Mouse (Mus musculus): ENCODE measurements around the gene Dclk1. TPM values are rescaled to one million over a fixed set of nuclear protein-coding genes. Genes with fewer than 3 reads are reported as not detected.

The Dclk1 gene
- polyA plus RNA-seq, 1 experiment from 2014 or later, result 62.8 TPM

DNA sequence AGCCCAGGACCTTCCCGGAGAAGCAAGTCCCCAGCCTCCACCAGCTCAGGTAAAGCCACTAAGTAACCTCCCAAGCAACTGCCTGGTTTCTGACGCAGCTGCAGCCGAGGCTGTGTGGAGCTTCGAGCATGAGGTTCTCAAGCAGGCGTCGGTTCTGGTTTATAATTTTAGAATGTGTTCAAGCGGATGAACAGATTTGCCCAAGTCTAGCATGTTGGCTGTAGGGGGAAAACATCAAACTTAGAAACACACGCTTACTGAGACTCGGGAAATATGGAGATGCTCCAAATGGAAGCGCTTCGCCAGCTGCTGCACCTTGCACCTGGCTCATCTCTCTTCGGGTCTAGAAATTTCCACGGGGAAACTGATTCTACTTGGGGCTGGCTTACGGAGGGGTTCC lies 208.9 kb downstream of the Dclk1 start:
- no peak overlapping the region for H3K27ac ChIP-seq
- H3K27me3 ChIP-seq, result no peaks in the 10 kb centered on the region
- H3K4me2 ChIP-seq, result no peak overlapping the region
- no peak overlapping the region for H3K9ac ChIP-seq (replicated peaks)
- no peak overlapping the region for H3K4me3 ChIP-seq (replicated peaks)
- no peaks in the 10 kb centered on the region for H3K36me3 ChIP-seq
- WGBS, result 92% methylated on average over 14 of the region's 14 CpGs
- peaks cover 2% of the 10 kb centered on the region; the same call in 1 of the 2 replicates for H3K9me3 ChIP-seq
- H3K4me1 ChIP-seq (replicated peaks), result peaks cover 6% of the 10 kb centered on the region; the same call in 1 of the 2 replicates
- ATAC-seq (ENCODE audit: insufficient number of reproducible peaks, insufficient read depth, low FRiP score, low TSS enrichment, low read depth), result no peak

DNA sequence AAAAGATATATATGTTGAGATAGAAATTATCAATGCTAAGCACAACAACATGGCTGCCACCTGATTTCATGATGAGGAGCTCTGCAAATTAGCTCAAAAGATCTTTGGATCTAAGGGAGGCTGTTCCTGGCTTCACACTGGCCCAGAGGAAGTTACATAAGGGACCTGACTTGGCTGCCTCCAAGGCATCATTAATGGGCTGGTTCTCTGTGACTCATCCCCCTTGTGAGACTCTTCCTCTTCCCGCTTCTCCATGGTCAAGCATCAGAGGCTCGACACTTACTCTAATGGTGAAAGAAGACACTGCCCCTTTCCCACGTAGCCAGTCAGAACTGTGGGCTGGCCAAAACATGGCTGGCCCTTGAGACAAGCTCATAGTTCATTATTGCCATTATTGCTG lies 209.7 kb downstream of the Dclk1 start:
- peaks cover 2% of the 10 kb centered on the region; the same call in 1 of the 2 replicates for H3K9me3 ChIP-seq
- H3K36me3 ChIP-seq, result no peaks in the 10 kb centered on the region
- H3K4me3 ChIP-seq (replicated peaks), result no peak overlapping the region
- H3K27me3 ChIP-seq, result no peaks in the 10 kb centered on the region
- WGBS, result 69% methylated on average over 3 of the region's 3 CpGs
- H3K4me2 ChIP-seq, result no peak overlapping the region
- no peak overlapping the region for H3K9ac ChIP-seq (replicated peaks)
- H3K4me1 ChIP-seq (replicated peaks), result peaks cover 6% of the 10 kb centered on the region; the same call in 1 of the 2 replicates
- H3K27ac ChIP-seq, result no peak overlapping the region
- ATAC-seq (ENCODE audit: insufficient number of reproducible peaks, insufficient read depth, low FRiP score, low TSS enrichment, low read depth), result no peak

DNA sequence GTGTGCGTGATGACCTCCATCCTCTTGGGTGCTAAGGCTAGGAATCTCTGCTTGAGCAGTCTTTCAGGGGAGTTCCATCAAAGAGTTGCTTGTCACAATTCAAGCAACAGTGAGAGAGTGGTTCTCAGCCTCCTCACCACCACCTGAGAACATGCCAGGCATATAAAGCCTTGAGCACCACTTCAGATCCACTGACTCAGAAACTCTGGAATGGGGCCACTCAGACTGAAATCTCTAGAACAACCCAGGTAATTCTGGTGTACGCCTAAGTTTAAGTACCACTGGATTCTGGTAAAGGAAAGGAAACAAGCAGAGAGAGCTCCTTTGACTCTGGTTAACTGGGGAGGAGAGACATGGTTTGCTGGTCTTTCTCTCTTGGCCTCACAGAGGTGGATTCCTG lies 210.3 kb downstream of the Dclk1 start:
- Histone ChIP-seq H3K36me3 (no peaks in the 10 kb centered on the region), H3K27ac (no peak overlapping the region), H3K9ac (replicated peaks) (no peak overlapping the region), H3K4me2 (no peak overlapping the region), H3K4me1 (replicated peaks) (peaks cover 6% of the 10 kb centered on the region; the same call in 1 of the 2 replicates), H3K27me3 (no peaks in the 10 kb centered on the region), H3K9me3 (peaks cover 2% of the 10 kb centered on the region; the same call in 1 of the 2 replicates), H3K4me3 (replicated peaks) (no peak overlapping the region)
- no peak for ATAC-seq (ENCODE audit: insufficient number of reproducible peaks, insufficient read depth, low FRiP score, low TSS enrichment, low read depth)
- WGBS, result 88% methylated on average over 2 of the region's 2 CpGs

DNA sequence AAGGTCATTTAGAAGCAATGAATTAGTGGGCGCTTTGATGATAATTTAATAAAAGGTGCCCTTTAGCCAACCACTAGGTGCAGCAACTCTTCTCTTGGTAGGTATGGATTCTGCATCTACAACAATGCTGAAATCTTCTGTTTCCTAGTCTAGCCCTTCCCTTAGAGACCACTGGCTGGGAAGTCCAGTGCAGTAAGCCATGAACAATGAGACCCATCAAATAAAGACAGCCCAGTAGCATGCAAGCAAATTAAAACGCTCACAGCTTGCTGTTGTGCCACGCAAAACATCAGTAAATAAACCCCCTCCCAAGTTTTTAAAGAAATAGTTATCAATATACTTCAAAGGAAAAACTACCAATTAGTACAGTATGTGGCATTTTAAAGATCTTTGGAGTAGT lies 218.9 kb downstream of the Dclk1 start:
- H3K9ac ChIP-seq (replicated peaks), result no peak overlapping the region
- peaks cover 26% of the 10 kb centered on the region for H3K4me1 ChIP-seq (replicated peaks)
- 0 out of 2 replicates have a peak, but pooled peaks cover 5% of the 10 kb centered on the region for H3K9me3 ChIP-seq
- no peak for ATAC-seq (ENCODE audit: insufficient number of reproducible peaks, insufficient read depth, low FRiP score, low TSS enrichment, low read depth)
- peaks cover 6% of the 10 kb centered on the region; the same call in 1 of the 2 replicates for H3K36me3 ChIP-seq
- WGBS, result 54% methylated on average over 3 of the region's 3 CpGs
- H3K4me2 ChIP-seq, result peak overlapping the region; percentile 70
- H3K4me3 ChIP-seq (replicated peaks), result no peak overlapping the region
- no peak overlapping the region for H3K27ac ChIP-seq
- H3K27me3 ChIP-seq, result 0 out of 2 replicates have a peak, but pooled peaks cover 3% of the 10 kb centered on the region

DNA sequence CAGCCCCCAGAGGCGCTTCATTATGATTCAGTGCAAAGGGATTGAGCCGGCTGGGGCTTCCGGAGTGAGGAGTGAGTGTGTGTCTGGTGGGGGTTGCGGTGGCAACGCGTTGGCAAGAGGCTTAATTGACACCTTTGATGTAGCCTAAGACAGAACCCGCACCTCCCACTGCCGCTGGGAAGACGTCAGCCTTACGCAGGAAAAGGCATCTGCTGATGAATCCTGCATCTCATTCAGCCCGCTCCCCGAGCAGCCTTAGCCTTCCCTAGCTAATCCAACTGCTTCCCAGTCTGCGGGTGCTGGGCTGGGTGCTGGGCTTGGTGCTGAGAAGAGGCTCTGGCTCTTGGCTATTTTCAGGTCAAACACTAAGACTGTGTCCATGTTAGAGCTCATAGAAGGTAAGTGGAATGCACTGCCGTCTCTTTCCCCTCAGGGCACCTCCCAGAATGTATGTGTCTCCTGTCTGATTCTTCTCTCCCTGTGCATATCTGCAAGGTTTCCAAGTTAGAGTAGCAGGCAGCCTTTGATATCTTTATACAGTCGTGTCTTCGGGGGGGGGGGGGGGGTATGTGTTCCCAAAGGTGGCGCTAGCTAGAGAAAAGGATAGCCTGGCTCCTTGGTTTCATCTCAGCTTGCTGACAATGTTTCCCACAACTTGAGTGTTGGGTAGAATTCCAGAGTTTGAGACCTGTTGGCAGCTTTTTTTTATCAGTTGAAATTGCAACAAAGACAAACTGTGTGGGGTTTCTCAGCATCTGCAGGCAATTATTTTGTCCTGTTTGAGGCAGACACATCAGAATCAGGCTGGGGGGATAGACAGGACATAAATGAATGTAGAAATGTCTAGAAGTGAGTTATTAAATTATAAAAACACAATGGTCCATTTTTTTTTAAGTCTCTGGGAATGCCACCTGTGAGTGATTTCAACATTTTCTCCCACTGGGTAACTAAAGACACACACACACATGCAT lies 219.8 kb downstream of the Dclk1 start:
- H3K36me3 ChIP-seq, result peaks cover 6% of the 10 kb centered on the region; the same call in 1 of the 2 replicates
- ATAC-seq (ENCODE audit: insufficient number of reproducible peaks, insufficient read depth, low FRiP score, low TSS enrichment, low read depth), result peak; percentile 59; the same call in 1 of the 2 replicates
- peak overlapping the region; percentile 60 for H3K9ac ChIP-seq (replicated peaks)
- peak overlapping the region; percentile 70 for H3K4me2 ChIP-seq
- H3K27me3 ChIP-seq, result 0 out of 2 replicates have a peak, but pooled peaks cover 3% of the 10 kb centered on the region
- H3K4me1 ChIP-seq (replicated peaks), result peaks cover 28% of the 10 kb centered on the region
- peak overlapping the region; percentile 36 for H3K4me3 ChIP-seq (replicated peaks)
- H3K9me3 ChIP-seq, result 0 out of 2 replicates have a peak, but pooled peaks cover 5% of the 10 kb centered on the region
- H3K27ac ChIP-seq, result peak overlapping the region; percentile 84
- WGBS, result 2% methylated on average over 17 of the region's 17 CpGs

DNA sequence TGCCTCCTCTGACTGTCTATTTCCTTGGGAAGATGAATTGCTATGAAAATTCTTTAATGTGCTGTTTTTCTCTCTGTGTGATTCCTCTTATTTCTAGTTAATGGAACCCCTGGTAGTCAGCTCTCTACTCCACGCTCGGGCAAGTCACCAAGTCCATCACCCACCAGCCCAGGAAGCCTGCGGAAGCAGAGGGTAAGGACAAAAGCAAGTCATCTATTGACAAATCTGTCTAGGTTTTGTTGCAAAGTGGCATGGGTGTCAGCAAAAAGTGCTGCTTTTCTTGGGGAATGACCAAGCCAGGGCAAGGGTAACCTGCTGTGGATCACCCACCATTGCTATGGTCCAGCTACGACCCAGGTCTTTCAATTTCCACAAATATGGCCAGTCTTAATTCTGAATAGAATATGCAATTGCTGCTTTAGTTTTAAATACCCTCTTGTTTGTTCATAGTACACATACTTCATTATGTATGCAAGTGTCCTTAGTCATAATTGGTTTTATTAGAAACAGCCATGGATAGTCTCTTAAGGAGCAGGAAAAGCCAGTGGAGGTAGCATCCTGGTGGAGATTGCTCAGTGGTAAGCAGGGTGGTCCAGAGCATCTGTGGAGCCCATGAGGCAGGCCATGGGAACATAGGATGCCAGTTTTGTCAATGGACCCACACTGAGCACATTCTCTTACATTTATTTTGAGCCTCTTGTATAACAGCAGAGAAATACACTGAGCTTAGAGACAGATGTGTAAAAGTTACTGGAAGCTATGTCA lies 220.9 kb downstream of the Dclk1 start:
- H3K4me3 ChIP-seq (replicated peaks), result no peak overlapping the region
- peaks cover 6% of the 10 kb centered on the region; the same call in 1 of the 2 replicates for H3K36me3 ChIP-seq
- 0 out of 2 replicates have a peak, but pooled peaks cover 5% of the 10 kb centered on the region for H3K9me3 ChIP-seq
- ATAC-seq (ENCODE audit: insufficient number of reproducible peaks, insufficient read depth, low FRiP score, low TSS enrichment, low read depth), result no peak
- H3K9ac ChIP-seq (replicated peaks), result no peak overlapping the region
- 0 out of 2 replicates have a peak overlapping the region, but pooled peaks have one; percentile 20 for H3K27ac ChIP-seq
- H3K4me1 ChIP-seq (replicated peaks), result peaks cover 31% of the 10 kb centered on the region
- H3K27me3 ChIP-seq, result 0 out of 2 replicates have a peak, but pooled peaks cover 3% of the 10 kb centered on the region
- 78% methylated on average over 4 of the region's 4 CpGs for WGBS
- H3K4me2 ChIP-seq, result no peak overlapping the region

DNA sequence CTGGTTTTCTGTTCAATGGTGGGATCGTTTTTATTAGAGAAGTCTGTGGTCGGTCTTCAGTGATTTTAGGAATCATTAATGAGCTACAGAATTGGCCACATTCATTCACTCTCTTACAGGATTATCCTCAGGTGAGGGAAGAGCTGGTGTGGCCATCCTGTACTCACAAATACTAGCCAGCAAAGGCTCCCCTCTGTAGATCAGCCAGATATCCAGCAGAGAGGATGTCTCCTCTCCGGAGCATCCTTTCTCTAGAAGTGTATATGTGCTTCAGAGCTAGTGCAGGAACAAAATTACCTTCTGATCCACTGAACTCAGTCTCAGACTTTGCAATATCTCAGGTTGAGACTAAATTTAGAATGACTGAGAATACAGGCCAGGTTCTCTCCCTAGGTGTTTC lies 222.1 kb downstream of the Dclk1 start:
- Histone ChIP-seq H3K27ac (0 out of 2 replicates have a peak overlapping the region, but pooled peaks have one; percentile 4), H3K4me3 (replicated peaks) (no peak overlapping the region), H3K27me3 (0 out of 2 replicates have a peak, but pooled peaks cover 3% of the 10 kb centered on the region), H3K36me3 (peaks cover 6% of the 10 kb centered on the region; the same call in 1 of the 2 replicates), H3K4me2 (no peak overlapping the region), H3K9ac (replicated peaks) (no peak overlapping the region), H3K9me3 (0 out of 2 replicates have a peak, but pooled peaks cover 5% of the 10 kb centered on the region), H3K4me1 (replicated peaks) (peaks cover 33% of the 10 kb centered on the region)
- ATAC-seq (ENCODE audit: insufficient number of reproducible peaks, insufficient read depth, low FRiP score, low TSS enrichment, low read depth), result no peak
- 68% methylated on average over 3 of the region's 3 CpGs for WGBS

DNA sequence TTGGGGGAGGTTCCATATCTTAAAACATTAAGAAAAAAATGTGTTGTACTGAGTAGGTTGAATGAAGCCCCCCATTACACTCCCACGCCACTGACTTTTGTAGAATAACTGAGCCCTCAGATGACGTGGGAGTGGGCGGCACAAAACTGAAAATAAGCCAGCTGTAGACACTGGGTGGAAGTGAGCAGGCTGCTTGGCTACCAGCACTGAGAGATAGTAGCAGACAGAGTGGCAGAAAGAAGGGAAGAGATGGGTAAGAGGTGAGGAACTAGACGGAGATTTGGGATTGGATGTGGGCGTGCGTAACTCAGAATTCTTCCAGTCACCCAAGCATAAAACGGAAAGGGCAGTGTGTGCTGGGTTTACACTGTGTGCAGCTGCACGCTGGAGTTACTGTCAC lies 223.6 kb downstream of the Dclk1 start:
- Histone ChIP-seq H3K27me3 (0 out of 2 replicates have a peak, but pooled peaks cover 3% of the 10 kb centered on the region), H3K9ac (replicated peaks) (no peak overlapping the region), H3K36me3 (no peaks in the 10 kb centered on the region), H3K4me3 (replicated peaks) (no peak overlapping the region), H3K4me1 (replicated peaks) (peaks cover 33% of the 10 kb centered on the region), H3K9me3 (no peaks in the 10 kb centered on the region), H3K27ac (0 out of 2 replicates have a peak overlapping the region, but pooled peaks have one; percentile 12), H3K4me2 (no peak overlapping the region)
- ATAC-seq (ENCODE audit: insufficient number of reproducible peaks, insufficient read depth, low FRiP score, low TSS enrichment, low read depth), result no peak
- 83% methylated on average over 8 of the region's 8 CpGs for WGBS

DNA sequence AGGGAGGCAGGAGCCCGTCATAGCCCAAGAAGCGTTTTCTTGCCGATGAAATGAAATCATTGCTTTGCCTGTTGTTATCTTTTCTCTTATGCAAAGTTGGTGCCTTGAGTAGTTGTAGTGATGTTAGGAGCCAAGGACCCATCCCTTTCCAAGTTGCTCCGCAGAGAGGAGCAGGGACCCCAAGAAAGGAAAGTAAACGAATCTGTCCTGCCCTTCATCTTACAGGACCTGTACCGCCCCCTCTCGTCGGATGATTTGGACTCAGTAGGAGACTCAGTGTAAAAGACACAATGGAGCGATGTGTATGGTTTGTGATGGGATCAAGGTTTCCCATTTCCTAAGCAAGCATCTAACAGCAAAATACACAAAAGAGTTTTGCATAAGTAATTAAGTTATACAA lies 224.2 kb downstream of the Dclk1 start:
- Histone ChIP-seq H3K4me3 (replicated peaks) (no peak overlapping the region), H3K36me3 (no peaks in the 10 kb centered on the region), H3K4me2 (no peak overlapping the region), H3K9me3 (no peaks in the 10 kb centered on the region), H3K9ac (replicated peaks) (no peak overlapping the region), H3K4me1 (replicated peaks) (peaks cover 28% of the 10 kb centered on the region), H3K27ac (no peak overlapping the region), H3K27me3 (0 out of 2 replicates have a peak, but pooled peaks cover 3% of the 10 kb centered on the region)
- WGBS, result 80% methylated on average over 9 of the region's 9 CpGs
- no peak for ATAC-seq (ENCODE audit: insufficient number of reproducible peaks, insufficient read depth, low FRiP score, low TSS enrichment, low read depth)

DNA sequence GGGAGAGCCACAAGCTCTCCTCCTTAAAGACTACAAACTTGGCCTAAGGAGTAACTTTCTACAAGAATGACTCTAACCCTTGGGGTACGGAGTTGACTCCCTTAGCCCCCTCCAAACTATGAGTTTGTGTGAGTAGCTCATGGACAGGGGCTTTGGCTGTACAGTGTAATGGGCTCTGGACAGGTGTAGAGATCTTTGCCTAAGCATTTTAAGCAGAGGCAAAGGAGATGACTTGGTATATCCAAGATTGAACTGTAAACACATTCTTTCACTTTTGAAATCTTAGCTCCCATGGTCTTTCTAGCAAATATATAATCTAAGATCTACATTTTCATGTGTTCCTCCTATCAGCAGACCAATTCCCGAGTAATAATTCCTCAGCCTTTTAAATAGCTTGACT lies 229.9 kb downstream of the Dclk1 start, which contains the start of gene Gm21954:
Gene Gm21954 (minus strand): TSS at position 101 of the 400 bp plus-strand sequence.
- peak within 1 kb of the TSS; percentile 47; the same call in 1 of the 2 replicates for H3K27ac ChIP-seq
- H3K27me3 ChIP-seq, result no peaks in the 10 kb centered on the region
- no peaks in the 10 kb centered on the region for H3K36me3 ChIP-seq
- no peak within 1 kb of the TSS for H3K4me2 ChIP-seq
- H3K9ac ChIP-seq (replicated peaks), result no peak within 1 kb of the TSS
- 95% methylated on average over 2 of the region's 2 CpGs for WGBS
- no peaks in the 10 kb centered on the region for H3K9me3 ChIP-seq
- no peak within 1 kb of the TSS for H3K4me3 ChIP-seq (replicated peaks)
- H3K4me1 ChIP-seq (replicated peaks), result peaks cover 22% of the 10 kb centered on the region
- ATAC-seq (ENCODE audit: insufficient number of reproducible peaks, insufficient read depth, low FRiP score, low TSS enrichment, low read depth), result no peak
